Mouse (Mus musculus): Measurements from ENCODE around the gene Zbtb22.
"Not testable (repeated sequence)": the region's sequence is repeated elsewhere in the genome, so short reads cannot be mapped to it uniquely, and the experiment has no call there.

Zbtb22 gene

GRCm38 (mm10) chr17:33941381-33941780 is 25.7 kb downstream of the Zbtb22 start:
- DNase-seq (ENCODE audit: low read depth, low spot score): no peak

- DNase-seq (ENCODE audit: low read depth, low spot score): peak; percentile 17
Measured at GRCm38 (mm10) chr17:33943454-33943853, 27.8 kb downstream of the Zbtb22 start.

GRCm38 (mm10) chr17:33947430-33948089 is 31.9 kb downstream of the Zbtb22 start:
- no peak for DNase-seq (ENCODE audit: low read depth, low spot score)

GRCm38 (mm10) chr17:33948090-33948904 is 32.6 kb downstream of the Zbtb22 start:
- no peak for DNase-seq (ENCODE audit: low read depth, low spot score)

- DNase-seq (ENCODE audit: low read depth, low spot score): no peak
Measured at GRCm38 (mm10) chr17:33948905-33949537, 33.3 kb downstream of the Zbtb22 start.

GRCm38 (mm10) chr17:33950131-33950625 is 34.5 kb downstream of the Zbtb22 start:
- DNase-seq (ENCODE audit: low read depth, low spot score): peak; percentile 22

- peak; percentile 96 for DNase-seq (ENCODE audit: low read depth, low spot score)
Measured at GRCm38 (mm10) chr17:33951021-33951946, 35.6 kb downstream of the Zbtb22 start, which contains the start of gene B3galt4. B3galt4 (minus strand) TSS chr17:33951488.

- not testable (repeated sequence) for DNase-seq (ENCODE audit: low read depth, low spot score)
Measured at GRCm38 (mm10) chr17:33952015-33952414, 36.3 kb downstream of the Zbtb22 start.

- peak; percentile 32 for DNase-seq (ENCODE audit: low read depth, low spot score)
Measured at GRCm38 (mm10) chr17:33952879-33953278, 37.2 kb downstream of the Zbtb22 start.

- peak; percentile 21 for DNase-seq (ENCODE audit: low read depth, low spot score)
Measured at GRCm38 (mm10) chr17:33953310-33953709, 37.6 kb downstream of the Zbtb22 start.

GRCm38 (mm10) chr17:33953961-33954565 is 38.4 kb downstream of the Zbtb22 start:
- DNase-seq (ENCODE audit: low read depth, low spot score): peak; percentile 26

- peak; percentile 32 for DNase-seq (ENCODE audit: low read depth, low spot score)
Measured at GRCm38 (mm10) chr17:33954646-33955554, 39.2 kb downstream of the Zbtb22 start.

GRCm38 (mm10) chr17:33955555-33956214 is 40.0 kb downstream of the Zbtb22 start, which contains the start of the genes Vps52 and Rps18:
Vps52 (plus strand) TSS chr17:33955812.
Rps18 (minus strand) TSS chr17:33956001.
- DNase-seq (ENCODE audit: low read depth, low spot score): peak; percentile 98

- no peak for DNase-seq (ENCODE audit: low read depth, low spot score)
Measured at GRCm38 (mm10) chr17:33956336-33956735, 40.6 kb downstream of the Zbtb22 start.

- DNase-seq (ENCODE audit: low read depth, low spot score): no peak
Measured at GRCm38 (mm10) chr17:33957493-33957892, 41.8 kb downstream of the Zbtb22 start.

- DNase-seq (ENCODE audit: low read depth, low spot score): no peak
Measured at GRCm38 (mm10) chr17:33958451-33958850, 42.7 kb downstream of the Zbtb22 start.

- DNase-seq (ENCODE audit: low read depth, low spot score): no peak
Measured at GRCm38 (mm10) chr17:33959135-33959534, 43.4 kb downstream of the Zbtb22 start.

- no peak for DNase-seq (ENCODE audit: low read depth, low spot score)
Measured at GRCm38 (mm10) chr17:33959948-33960347, 44.2 kb downstream of the Zbtb22 start.

- DNase-seq (ENCODE audit: low read depth, low spot score): no peak
Measured at GRCm38 (mm10) chr17:33962876-33963275, 47.2 kb downstream of the Zbtb22 start.

Measured in ZHBTc4 (cell line).